Mouse (Mus musculus) hindbrain, embryonic 14.5 days (tissue): ENCODE data around the gene Galnt2. TPM values are rescaled to one million over a fixed set of nuclear protein-coding genes. Genes with fewer than 3 reads are reported as not detected.

Experiments used
- ATAC-seq: fragments of 200-750 bp; cut with Nextera tagmentation; 2 replicates; pipeline ENCODE4 v1.8.0; 2017; ENCODE audit warnings: moderate number of reproducible peaks, mild to moderate bottlenecking, moderate TSS enrichment, moderate library complexity; ENCODE audit not compliant: low FRiP score
- DNase-seq: peaks from one replicate; pipeline ENCODE4 v3.0.0-alpha.2; 2015; ENCODE audit warnings: low spot score
- H3K27ac ChIP-seq: fragments of 300-500 bp; sonication (generic); 2 replicates; pipeline ENCODE4 v1.5.1; 2014; ENCODE audit warnings: mild to moderate bottlenecking, moderate library complexity
- H3K27me3 ChIP-seq: fragments of 300-500 bp; sonication (generic); 2 replicates; pipeline ENCODE4 v1.6.1; 2014; ENCODE audit warnings: mild to moderate bottlenecking, low read length, mixed read lengths; ENCODE audit not compliant: control insufficient read depth, insufficient read depth
- H3K36me3 ChIP-seq: fragments of 300-500 bp; sonication (generic); replicated peaks from 2 replicates; pipeline ENCODE4 v1.6.1; 2014; ENCODE audit not compliant: control insufficient read depth, insufficient read depth
- H3K4me1 ChIP-seq: fragments of 300-500 bp; sonication (generic); replicated peaks from 2 replicates; pipeline ENCODE4 v1.6.1; 2014; ENCODE audit warnings: antibody characterized with exemption, low read length, mixed read lengths; ENCODE audit not compliant: control insufficient read depth, insufficient read depth
- H3K4me2 ChIP-seq: fragments of 300-500 bp; sonication (generic); replicated peaks from 2 replicates; pipeline ENCODE4 v1.6.1; 2014; ENCODE audit warnings: mild to moderate bottlenecking, moderate library complexity
- H3K4me3 ChIP-seq: fragments of 300-500 bp; sonication (generic); replicated peaks from 2 replicates; pipeline ENCODE4 v1.5.1; 2014; ENCODE audit warnings: mild to moderate bottlenecking, low read length
- H3K9ac ChIP-seq: fragments of 300-500 bp; sonication (generic); 2 replicates; pipeline ENCODE4 v1.6.1; 2014
- H3K9me3 ChIP-seq: fragments of 300-500 bp; sonication (generic); 2 replicates; pipeline ENCODE4 v1.6.1; 2016; ENCODE audit warnings: low read length; ENCODE audit not compliant: control insufficient read depth
- WGBS: fragments of 180-500 bp; shearing (Covaris S2); extraction: QIAGEN DNeasy Blood & Tissue Kit; methylation state at CpG from one replicate; pipeline ENCODE4 v1.1.7; 2014; 5-methylcytosine and 5-hydroxymethylcytosine counted together
- polyA plus RNA-seq: library from polyadenylated mRNA; unstranded; fragments of >200 nt; fragmentation: Nextera tagmentation; extraction: Ambion mirVana; gene quantifications from 2 replicates; pipeline ENCODE4 v1.2.1, GENCODE M21; 2014

The Galnt2 gene
- polyA plus RNA-seq, 1 experiment from 2014 or later = 62.9 TPM

DNA sequence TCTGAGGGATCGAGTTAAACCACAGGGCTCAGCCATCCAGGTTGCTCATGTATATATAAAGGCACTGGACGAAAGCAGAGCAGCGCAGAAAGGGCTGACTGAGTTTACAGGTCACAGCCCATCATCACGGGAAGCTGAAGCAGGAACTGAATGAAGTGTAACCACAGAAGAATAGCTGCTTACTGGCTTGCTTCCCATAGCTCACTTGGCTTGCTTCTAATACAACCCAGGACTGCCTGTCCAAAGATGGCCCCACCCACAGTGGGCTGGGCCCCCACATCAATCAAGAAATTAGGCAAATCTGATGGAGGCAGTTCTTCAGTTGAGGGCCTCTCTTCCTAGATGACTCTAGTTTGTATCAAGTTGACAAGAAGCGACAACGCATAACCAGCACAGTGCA is 16.4 kb downstream of the Galnt2 start:
- Histone ChIP-seq H3K9ac (no peak overlapping the region), H3K9me3 (0 out of 2 replicates have a peak, but pooled peaks cover 7% of the 10 kb centered on the region), H3K27ac (no peak overlapping the region), H3K4me2 (no peak overlapping the region), H3K36me3 (no peaks in the 10 kb centered on the region; the same call in 1 of the 2 replicates), H3K27me3 (no peaks in the 10 kb centered on the region), H3K4me1 (peaks cover 16% of the 10 kb centered on the region), H3K4me3 (no peak overlapping the region)
- ATAC-seq (no peak), DNase-seq (no peak)
- WGBS = 87% methylated on average over 6 of the region's 6 CpGs

DNA sequence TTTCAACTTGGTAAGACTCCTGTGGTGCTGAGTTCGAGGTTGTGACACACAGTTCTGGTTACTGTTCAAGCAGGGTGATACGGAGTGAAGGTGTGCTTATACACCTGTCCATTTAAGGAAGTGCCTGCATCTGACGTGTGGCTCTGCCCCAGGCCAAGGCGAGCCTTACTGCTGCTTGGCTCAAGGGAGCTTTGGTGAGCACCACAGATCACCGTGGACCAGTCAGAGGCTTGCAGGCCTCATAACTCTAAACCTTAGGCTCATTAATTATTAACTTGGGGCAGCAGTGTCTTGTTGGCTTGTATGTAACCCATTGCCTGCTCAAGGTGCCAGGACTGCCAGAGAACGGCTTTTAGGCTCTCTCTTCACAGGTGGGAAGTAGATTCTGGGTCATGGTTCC is 17.5 kb downstream of the Galnt2 start:
- peaks cover 16% of the 10 kb centered on the region for H3K4me1 ChIP-seq
- no peak overlapping the region for H3K9ac ChIP-seq
- ATAC-seq = no peak
- no peak overlapping the region for H3K4me3 ChIP-seq
- H3K27me3 ChIP-seq = no peaks in the 10 kb centered on the region
- no peak overlapping the region for H3K4me2 ChIP-seq
- DNase-seq = no peak
- no peak overlapping the region for H3K27ac ChIP-seq
- no peaks in the 10 kb centered on the region; the same call in 1 of the 2 replicates for H3K36me3 ChIP-seq
- H3K9me3 ChIP-seq = 0 out of 2 replicates have a peak, but pooled peaks cover 4% of the 10 kb centered on the region
- 98% methylated on average over 6 of the region's 6 CpGs for WGBS

DNA sequence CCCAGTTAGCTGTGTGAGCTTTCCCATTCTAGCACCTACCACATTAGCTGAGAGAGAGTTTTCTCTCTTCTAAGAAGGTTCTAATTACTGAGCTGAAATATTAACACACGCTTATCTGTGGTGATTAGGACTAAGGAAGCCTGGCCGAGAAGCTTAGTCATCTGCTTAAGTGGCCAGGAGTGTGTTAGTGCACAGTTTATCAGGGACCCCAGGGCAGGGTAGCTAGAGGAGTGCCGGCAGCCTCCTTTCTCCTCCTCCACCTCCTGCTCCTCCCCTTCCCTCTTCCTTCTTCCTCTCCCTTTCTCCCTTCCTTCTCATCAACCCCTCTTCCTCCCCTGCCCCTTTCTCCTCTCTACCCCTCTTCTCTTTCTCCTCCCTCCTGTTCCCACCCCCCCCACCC is 19.1 kb downstream of the Galnt2 start:
- WGBS = 38% methylated on average over 3 of the region's 3 CpGs
- H3K9me3 ChIP-seq = no peaks in the 10 kb centered on the region
- H3K9ac ChIP-seq = no peak overlapping the region
- DNase-seq (no peak), ATAC-seq (no peak)
- no peaks in the 10 kb centered on the region for H3K27me3 ChIP-seq
- H3K36me3 ChIP-seq = no peaks in the 10 kb centered on the region
- H3K4me2 ChIP-seq = no peak overlapping the region
- H3K4me3 ChIP-seq = no peak overlapping the region
- no peak overlapping the region for H3K27ac ChIP-seq
- peaks cover 16% of the 10 kb centered on the region for H3K4me1 ChIP-seq

DNA sequence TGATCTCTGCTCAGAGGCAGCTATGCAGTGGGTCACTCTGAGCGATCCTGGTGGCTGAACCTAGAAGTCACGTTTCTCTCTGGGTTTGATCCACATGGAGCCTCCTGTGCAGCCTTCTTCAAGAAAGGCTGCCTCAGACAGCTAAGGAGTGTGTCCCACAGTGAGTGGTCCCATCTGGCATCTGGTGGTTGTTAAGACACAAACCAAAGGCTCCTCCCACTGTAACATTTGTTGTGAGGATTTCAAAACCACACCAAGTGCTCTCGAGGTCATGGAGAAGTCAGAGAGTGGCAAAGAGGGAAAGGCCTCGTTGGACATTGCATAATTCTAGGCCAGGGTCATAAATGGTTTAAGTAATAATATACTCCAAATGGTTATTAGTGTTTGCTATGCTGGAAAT is 19.6 kb downstream of the Galnt2 start:
- no peak overlapping the region for H3K4me3 ChIP-seq
- no peak overlapping the region for H3K27ac ChIP-seq
- no peak overlapping the region for H3K4me2 ChIP-seq
- peaks cover 16% of the 10 kb centered on the region for H3K4me1 ChIP-seq
- ATAC-seq (no peak), DNase-seq (no peak)
- H3K9ac ChIP-seq = no peak overlapping the region
- no peaks in the 10 kb centered on the region for H3K27me3 ChIP-seq
- H3K36me3 ChIP-seq = no peaks in the 10 kb centered on the region
- no peaks in the 10 kb centered on the region for H3K9me3 ChIP-seq
- 22% methylated on average over 4 of the region's 4 CpGs for WGBS

DNA sequence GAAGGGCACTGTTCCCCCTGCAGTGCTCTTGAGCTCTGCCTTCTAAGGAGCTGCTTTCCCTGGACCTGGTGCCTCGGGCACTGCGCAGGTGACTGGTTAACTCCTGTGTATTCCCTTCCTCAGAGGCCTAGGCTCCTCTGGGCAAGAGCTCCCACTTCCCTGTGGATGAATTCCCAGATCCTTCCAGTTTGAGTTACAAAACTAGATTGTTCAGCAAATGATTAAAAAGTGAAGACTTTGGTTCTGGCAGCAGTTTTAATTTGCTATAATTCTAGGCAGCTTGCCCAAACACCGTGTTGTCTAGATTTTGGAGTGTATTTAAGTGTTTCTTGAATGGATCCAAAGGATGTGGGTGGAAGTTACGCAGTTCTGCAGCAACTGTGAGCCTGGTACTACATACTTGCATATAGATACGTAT is 21.4 kb downstream of the Galnt2 start:
- Histone ChIP-seq H3K4me1 (peaks cover 31% of the 10 kb centered on the region), H3K27me3 (no peaks in the 10 kb centered on the region), H3K9me3 (no peaks in the 10 kb centered on the region), H3K27ac (no peak overlapping the region), H3K4me2 (no peak overlapping the region), H3K9ac (no peak overlapping the region), H3K4me3 (no peak overlapping the region), H3K36me3 (no peaks in the 10 kb centered on the region)
- ATAC-seq = no peak
- WGBS = 93% methylated on average over 5 of the region's 5 CpGs
- DNase-seq = no peak

DNA sequence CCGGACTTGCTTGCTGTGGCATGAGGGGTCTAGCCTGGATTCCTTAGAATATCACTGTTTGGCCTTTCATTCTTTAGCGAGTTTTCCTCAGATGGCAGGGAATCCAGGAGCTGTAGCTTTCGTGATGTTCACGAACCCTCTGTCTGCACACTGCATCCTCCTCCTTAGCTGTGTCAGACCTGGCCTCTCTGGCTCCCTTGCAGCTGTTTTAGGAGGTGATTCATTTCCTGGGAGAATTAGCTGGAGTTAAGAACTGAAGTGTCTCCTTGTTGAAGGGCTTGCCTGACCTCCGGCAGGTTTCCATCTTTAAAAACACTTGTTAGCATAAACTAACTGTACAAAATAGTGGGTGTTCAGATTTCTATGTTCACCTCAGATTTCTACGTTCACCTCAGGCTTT is 22.7 kb downstream of the Galnt2 start:
- Histone ChIP-seq H3K9me3 (no peaks in the 10 kb centered on the region), H3K36me3 (no peaks in the 10 kb centered on the region), H3K4me1 (peaks cover 37% of the 10 kb centered on the region), H3K27ac (no peak overlapping the region), H3K4me3 (no peak overlapping the region), H3K9ac (no peak overlapping the region), H3K27me3 (no peaks in the 10 kb centered on the region), H3K4me2 (no peak overlapping the region)
- DNase-seq (no peak), ATAC-seq (no peak)
- WGBS = 96% methylated on average over 6 of the region's 6 CpGs

DNA sequence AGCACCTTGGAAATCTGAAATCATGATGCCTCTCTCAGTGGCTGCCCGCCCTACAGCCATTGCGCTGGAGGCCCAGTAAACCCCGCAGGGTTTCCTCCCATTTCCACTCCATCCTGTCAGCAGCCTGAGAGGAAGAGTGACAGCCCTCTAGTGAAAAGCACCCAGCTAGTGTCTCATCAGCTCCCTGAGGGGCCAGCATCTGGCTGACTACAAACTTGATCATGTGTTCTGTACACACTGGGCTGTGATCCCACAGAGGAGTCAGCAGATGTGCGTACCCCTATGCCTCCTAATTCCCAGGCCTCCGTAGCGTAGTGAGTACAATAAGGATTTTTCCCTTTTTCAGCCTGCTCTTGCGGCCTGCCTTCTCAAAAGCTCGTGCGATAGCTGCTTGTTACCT is 25.6 kb downstream of the Galnt2 start:
- no peaks in the 10 kb centered on the region for H3K36me3 ChIP-seq
- no peak overlapping the region for H3K4me2 ChIP-seq
- no peak for ATAC-seq
- H3K4me3 ChIP-seq = no peak overlapping the region
- no peak for DNase-seq
- peak overlapping the region; percentile 9; the same call in 1 of the 2 replicates for H3K9ac ChIP-seq
- H3K4me1 ChIP-seq = peaks cover 27% of the 10 kb centered on the region
- H3K9me3 ChIP-seq = no peaks in the 10 kb centered on the region
- 55% methylated on average over 9 of the region's 9 CpGs for WGBS
- no peaks in the 10 kb centered on the region for H3K27me3 ChIP-seq
- H3K27ac ChIP-seq = peak overlapping the region; percentile 55

DNA sequence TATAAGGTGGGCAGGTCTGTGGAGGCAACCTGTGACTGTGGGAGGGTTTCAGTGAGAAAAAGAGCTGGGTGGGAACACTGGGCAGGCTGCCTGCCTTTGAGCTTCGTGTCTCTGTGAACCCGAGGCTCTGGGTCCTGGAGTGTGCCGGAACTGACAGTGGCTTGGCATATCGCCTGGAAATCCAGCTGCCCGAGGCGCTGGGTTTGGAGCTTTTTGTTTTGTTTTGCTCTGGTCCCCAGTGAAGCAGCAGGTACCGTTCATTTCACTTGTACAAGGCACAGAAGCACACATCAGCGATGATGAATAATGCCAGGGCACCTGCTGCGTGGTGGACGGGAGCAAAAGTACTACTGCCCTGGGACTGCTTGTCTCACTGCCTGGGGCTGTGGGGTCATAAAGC is 26.2 kb downstream of the Galnt2 start:
- peaks cover 28% of the 10 kb centered on the region for H3K4me1 ChIP-seq
- H3K4me2 ChIP-seq = no peak overlapping the region
- no peak overlapping the region for H3K4me3 ChIP-seq
- 35% methylated on average over 10 of the region's 10 CpGs for WGBS
- H3K27me3 ChIP-seq = no peaks in the 10 kb centered on the region
- H3K9me3 ChIP-seq = no peaks in the 10 kb centered on the region
- 0 out of 2 replicates have a peak overlapping the region, but pooled peaks have one; percentile 9 for H3K9ac ChIP-seq
- H3K36me3 ChIP-seq = no peaks in the 10 kb centered on the region
- peak; percentile 55; the same call in 1 of the 2 replicates for ATAC-seq
- peak; percentile 79 for DNase-seq
- peak overlapping the region; percentile 55 for H3K27ac ChIP-seq

DNA sequence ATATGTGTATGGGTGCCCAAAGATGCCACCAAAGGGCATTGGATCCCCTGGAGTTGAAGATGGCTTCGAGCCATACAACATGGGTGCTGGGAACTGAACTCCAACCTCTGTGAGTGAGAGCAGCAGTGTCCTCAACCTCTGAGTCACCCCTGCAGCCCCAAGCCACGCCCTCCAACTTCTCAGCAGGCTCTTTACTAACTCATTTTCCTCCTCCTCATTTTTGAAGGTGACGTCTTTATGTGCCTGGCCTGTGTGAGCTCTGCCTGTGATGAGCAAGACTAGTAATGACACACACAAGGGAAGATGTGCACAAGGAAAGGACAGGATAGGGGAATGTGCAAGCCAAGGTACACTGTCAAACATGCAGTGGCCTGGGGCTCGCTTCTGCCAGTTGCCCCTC is 28.0 kb downstream of the Galnt2 start:
- Histone ChIP-seq H3K27me3 (no peaks in the 10 kb centered on the region), H3K9ac (no peak overlapping the region), H3K36me3 (no peaks in the 10 kb centered on the region), H3K4me2 (no peak overlapping the region), H3K4me3 (no peak overlapping the region), H3K4me1 (peaks cover 46% of the 10 kb centered on the region), H3K9me3 (no peaks in the 10 kb centered on the region), H3K27ac (no peak overlapping the region)
- ATAC-seq (no peak), DNase-seq (no peak)
- 89% methylated on average over 4 of the region's 4 CpGs for WGBS

DNA sequence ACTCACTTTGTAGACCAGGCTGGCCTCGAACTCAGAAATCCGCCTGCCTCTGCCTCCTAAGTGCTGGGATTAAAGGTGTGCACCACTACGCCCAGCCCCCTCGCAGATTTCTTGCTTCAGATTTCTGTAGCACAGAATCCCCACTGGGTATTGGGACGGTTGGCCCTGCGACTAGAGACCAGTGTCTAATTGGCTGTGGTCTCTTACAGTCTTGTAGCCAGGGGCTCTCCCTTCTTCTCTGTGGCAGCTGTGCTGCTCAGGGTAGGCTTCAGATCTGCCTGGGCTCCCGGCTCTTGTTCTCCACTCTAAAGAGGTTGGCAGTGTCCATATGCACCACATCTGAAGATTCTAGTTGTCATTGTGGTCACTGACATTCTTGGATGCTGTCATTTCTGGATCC is 28.7 kb downstream of the Galnt2 start:
- no peaks in the 10 kb centered on the region for H3K27me3 ChIP-seq
- no peak overlapping the region for H3K27ac ChIP-seq
- no peak for DNase-seq
- no peak overlapping the region for H3K4me3 ChIP-seq
- H3K9ac ChIP-seq = no peak overlapping the region
- H3K36me3 ChIP-seq = no peaks in the 10 kb centered on the region
- no peaks in the 10 kb centered on the region for H3K9me3 ChIP-seq
- no peak for ATAC-seq
- 61% methylated on average over 6 of the region's 7 CpGs for WGBS
- H3K4me2 ChIP-seq = no peak overlapping the region
- peaks cover 52% of the 10 kb centered on the region for H3K4me1 ChIP-seq
